10 mouse cellular contexts compared by ENCODE assay signal in genomic region chr15:99326959-99327358, GRCm38 (mm10). TPM values are rescaled to one million over a fixed set of nuclear protein-coding genes. Genes with fewer than 3 reads are reported as not detected.
DNase-seq lines count a peak whose midpoint lies in the region; ATAC-seq and TF ChIP-seq lines count a peak whose summit lies in the region.
"Had no signal": no experiment of that assay in that cellular context is flagged by ENCODE, and none has a peak within 500 bp of the region (broad histone marks: within the 10 kb centered on the region; RNA-seq: fewer than 3 reads in every experiment).

No protein-coding gene starts in this region.

- H3K9ac ChIP-seq in forebrain, postnatal 0 days, result no peak overlapping the region
- H3K9ac ChIP-seq in forebrain, embryonic 11.5 days (ENCODE audit: low read length), result no peak overlapping the region
- H3K9ac ChIP-seq in kidney, embryonic 16.5 days (replicated peaks; ENCODE audit: low read length), result no peak overlapping the region
- H3K9ac ChIP-seq: embryonic facial prominence, embryonic 13.5 days had no signal

- no peak overlapping the region for H3K4me3 ChIP-seq in forebrain, postnatal 0 days (ENCODE audit: low read depth, low read length)
- H3K4me3 ChIP-seq in forebrain, embryonic 11.5 days (ENCODE audit: low read depth, low read length), result no peak overlapping the region
- no peak overlapping the region for H3K4me3 ChIP-seq in kidney, embryonic 16.5 days (ENCODE audit: low read length)
- H3K4me3 ChIP-seq: embryonic facial prominence, embryonic 13.5 days; megakaryocyte, embryonic 14.5 days had no signal

- intact Hi-C loops in left cerebral cortex, postnatal 36 days (cut with DNase I), result no loop called here

- ATAC-seq in forebrain, postnatal 0 days, result no peak
- no peak for ATAC-seq in forebrain, embryonic 11.5 days (replicated peaks; ENCODE audit: low FRiP score)
- no peak for ATAC-seq in kidney, embryonic 16.5 days (ENCODE audit: low FRiP score, low TSS enrichment)

- TF ChIP-seq CTCF in forebrain, postnatal 0 days (IDR thresholded peaks at IDR 0.05; ENCODE audit: low read depth), result peak; percentile 61

- H3K9me3 ChIP-seq in forebrain, postnatal 0 days (ENCODE audit: low read length), result no peaks in the 10 kb centered on the region
- H3K9me3 ChIP-seq in forebrain, embryonic 11.5 days (ENCODE audit: control insufficient read depth, low read length), result no peaks in the 10 kb centered on the region
- 0 out of 2 replicates have a peak, but pooled peaks cover 2% of the 10 kb centered on the region for H3K9me3 ChIP-seq in kidney, embryonic 16.5 days (ENCODE audit: low read length)
- H3K9me3 ChIP-seq: embryonic facial prominence, embryonic 13.5 days; megakaryocyte, embryonic 14.5 days had no signal

- 90% methylated on average over 1 of the region's 1 CpGs for WGBS in forebrain, postnatal 0 days
- WGBS in forebrain, embryonic 11.5 days, result 72% methylated on average over 1 of the region's 1 CpGs
- WGBS in kidney, embryonic 16.5 days, result 89% methylated on average over 1 of the region's 1 CpGs

- H3K4me2 ChIP-seq in forebrain, postnatal 0 days (ENCODE audit: low read depth), result no peak overlapping the region
- H3K4me2 ChIP-seq in forebrain, embryonic 11.5 days (ENCODE audit: low read depth, low read length, severe bottlenecking), result no peak overlapping the region
- H3K4me2 ChIP-seq in kidney, embryonic 16.5 days (replicated peaks; ENCODE audit: low read depth, low read length), result no peak overlapping the region
- H3K4me2 ChIP-seq: embryonic facial prominence, embryonic 13.5 days had no signal

- H3K27me3 ChIP-seq in forebrain, postnatal 0 days (ENCODE audit: insufficient read depth, low read length), result no peaks in the 10 kb centered on the region
- H3K27me3 ChIP-seq in forebrain, embryonic 11.5 days (ENCODE audit: control insufficient read depth, insufficient read depth, low read length), result no peaks in the 10 kb centered on the region
- no peaks in the 10 kb centered on the region for H3K27me3 ChIP-seq in kidney, embryonic 16.5 days (ENCODE audit: insufficient read depth, low read length)
- H3K27me3 ChIP-seq: embryonic facial prominence, embryonic 13.5 days; megakaryocyte, embryonic 14.5 days had no signal

- peaks cover 36% of the 10 kb centered on the region for H3K36me3 ChIP-seq in forebrain, postnatal 0 days (ENCODE audit: insufficient read depth)
- H3K36me3 ChIP-seq in forebrain, embryonic 11.5 days (ENCODE audit: control insufficient read depth, insufficient read depth, low read length), result peaks cover 4% of the 10 kb centered on the region
- peaks cover 52% of the 10 kb centered on the region for H3K36me3 ChIP-seq in kidney, embryonic 16.5 days (ENCODE audit: insufficient read depth, low read length)

- DNase-seq in forebrain, postnatal 0 days, result no peak
- DNase-seq in forebrain, embryonic 11.5 days (ENCODE audit: low spot score), result no peak
- DNase-seq in A20 (ENCODE audit: low read depth, low spot score), result peak; percentile 71
- peak; percentile 60 for DNase-seq in T-cell, adult 2 months (ENCODE audit: low spot score)
- peak; percentile 45 to 81 for DNase-seq in spleen, postnatal 4 days (ENCODE audit: low spot score in 2 of 2)
- DNase-seq in ovary, postnatal 36 days (ENCODE audit: low spot score), result no peak
- no peak for DNase-seq in left cerebral cortex, postnatal 36 days (ENCODE audit: low spot score in 2 of 2)

- no peaks in the 10 kb centered on the region for H3K4me1 ChIP-seq in forebrain, postnatal 0 days (ENCODE audit: insufficient read depth)
- H3K4me1 ChIP-seq in forebrain, embryonic 11.5 days (replicated peaks; ENCODE audit: control insufficient read depth, insufficient read depth, low read length), result no peaks in the 10 kb centered on the region
- peaks cover 12% of the 10 kb centered on the region for H3K4me1 ChIP-seq in kidney, embryonic 16.5 days (ENCODE audit: insufficient read depth, low read length)

- no peak overlapping the region for H3K27ac ChIP-seq in forebrain, postnatal 0 days (ENCODE audit: low read depth, low read length)
- H3K27ac ChIP-seq in forebrain, embryonic 11.5 days (ENCODE audit: low read depth, low read length), result no peak overlapping the region
- peak overlapping the region; percentile 48; the same call in 1 of the 2 replicates for H3K27ac ChIP-seq in kidney, embryonic 16.5 days (ENCODE audit: low read length)
- H3K27ac ChIP-seq: embryonic facial prominence, embryonic 13.5 days had no signal

RNA-seq across cellular contexts. Expression of gene Fam186b, which starts 31.3 kb away (rescaled TPM):
- 0.52 and 1.5 TPM in 2 replicates for total RNA-seq in forebrain, postnatal 0 days (2014; rRNA removed)
- polyA plus RNA-seq in forebrain, postnatal 0 days (2015; fragmentation: Nextera tagmentation; extraction: Ambion mirVana), result 0.58 and 0.85 TPM in 2 replicates
- polyA plus RNA-seq in forebrain, embryonic 11.5 days (2014; fragmentation: Nextera tagmentation; extraction: Ambion mirVana), result 0.15 and 0.36 TPM in 2 replicates
- polyA plus RNA-seq in kidney, embryonic 16.5 days (2015; fragmentation: Nextera tagmentation; extraction: Ambion mirVana), result 0.21 and 0.30 TPM in 2 replicates
- 1 to 10 TPM; 1.7 to 1.8 TPM for total RNA-seq in left cerebral cortex, postnatal 36 days (2021)

RNA-seq across cellular contexts. Expression of gene Prpf40b, which starts 32.1 kb away (rescaled TPM):
- total RNA-seq in forebrain, postnatal 0 days (2014; rRNA removed), result 110 and 116 TPM in 2 replicates
- 69.1 and 89.7 TPM in 2 replicates for polyA plus RNA-seq in forebrain, postnatal 0 days (2015; fragmentation: Nextera tagmentation; extraction: Ambion mirVana)
- 62.4 and 69.0 TPM in 2 replicates for polyA plus RNA-seq in forebrain, embryonic 11.5 days (2014; fragmentation: Nextera tagmentation; extraction: Ambion mirVana)
- polyA plus RNA-seq in kidney, embryonic 16.5 days (2015; fragmentation: Nextera tagmentation; extraction: Ambion mirVana), result 62.2 and 67.5 TPM in 2 replicates
- total RNA-seq in left cerebral cortex, postnatal 36 days (2021), result 100 to 1,000 TPM in 1 of 2 experiments, 10 to 100 TPM in 1; 88.1 to 104 TPM

RNA-seq across cellular contexts. Expression of gene Fmnl3, which starts 43.3 kb away (rescaled TPM):
- 11.2 and 14.2 TPM in 2 replicates for total RNA-seq in forebrain, postnatal 0 days (2014; rRNA removed)
- polyA plus RNA-seq in forebrain, postnatal 0 days (2015; fragmentation: Nextera tagmentation; extraction: Ambion mirVana), result 7.3 and 8.6 TPM in 2 replicates
- polyA plus RNA-seq in forebrain, embryonic 11.5 days (2014; fragmentation: Nextera tagmentation; extraction: Ambion mirVana), result 14.3 and 17.0 TPM in 2 replicates
- polyA plus RNA-seq in kidney, embryonic 16.5 days (2015; fragmentation: Nextera tagmentation; extraction: Ambion mirVana), result 27.1 and 29.8 TPM in 2 replicates
- total RNA-seq in left cerebral cortex, postnatal 36 days (2021), result 10 to 100 TPM; 10.6 to 10.8 TPM

Comparison
In these comparisons a context has a peak if more than half of its experiments do, and no peak if none do; other contexts are left out.
1. DNase-seq: peak in A20 (single experiment), T-cell, adult 2 months (single experiment) and spleen, postnatal 4 days (2 of 2); none in forebrain, postnatal 0 days (single experiment), forebrain, embryonic 11.5 days (single experiment), ovary, postnatal 36 days (single experiment) and left cerebral cortex, postnatal 36 days (0 of 2).